Comparison of ENCODE assay signal across 23 mouse cellular contexts in genomic region chr8:123407612-123408011, GRCm38 (mm10). TPM values are rescaled to one million over a fixed set of nuclear protein-coding genes. Genes with fewer than 3 reads are reported as not detected.
"Had no signal": no experiment of that assay in that cellular context is flagged by ENCODE, and none has a peak within 500 bp of the region (broad histone marks: within the 10 kb centered on the region; RNA-seq: fewer than 3 reads in every experiment).

No protein-coding gene starts in this region.

- H3K9me3 ChIP-seq: limb, embryonic 12.5 days; limb, embryonic 15.5 days; midbrain, embryonic 12.5 days; neural tube, embryonic 13.5 days; stomach, embryonic 15.5 days had no signal

- H3K36me3 ChIP-seq: stomach, embryonic 15.5 days had no signal

- ATAC-seq: lung, postnatal 0 days; midbrain, embryonic 16.5 days had no signal

- H3K27me3 ChIP-seq: neural tube, embryonic 13.5 days had no signal

- DNase-seq: kidney, adult 2 months; kidney, postnatal 25 days; left cerebral cortex, postnatal 4 days; liver, postnatal 0 days; lung, embryonic 14.5 days; spleen, adult 18-20 months had no signal

- H3K4me3 ChIP-seq: limb, embryonic 12.5 days; limb, embryonic 15.5 days; midbrain, embryonic 12.5 days; myocyte; neural tube, embryonic 13.5 days; stomach, embryonic 15.5 days had no signal

- H3K4me2 ChIP-seq: limb, embryonic 12.5 days; limb, embryonic 15.5 days; lung, embryonic 14.5 days; midbrain, embryonic 12.5 days; stomach, embryonic 15.5 days had no signal

- H3K9ac ChIP-seq: limb, embryonic 12.5 days; limb, embryonic 15.5 days; liver, embryonic 14.5 days; liver, postnatal 0 days; lung, embryonic 14.5 days; midbrain, embryonic 12.5 days; neural tube, embryonic 13.5 days; stomach, embryonic 15.5 days had no signal

- H3K27ac ChIP-seq: kidney, postnatal 0 days; limb, embryonic 12.5 days; limb, embryonic 15.5 days; liver, embryonic 14.5 days; macrophage; midbrain, embryonic 12.5 days; neural tube, embryonic 13.5 days; stomach, embryonic 15.5 days had no signal

RNA-seq across cellular contexts. Expression of gene Mc1r, which starts 0.7 kb away (rescaled TPM):
- total RNA-seq: layer of hippocampus, postnatal 36 days; left cerebral cortex, adult 8-10 months; left cerebral cortex, postnatal 4 days; monocyte, adult 5-6 weeks; neutrophil, adult 5-6 weeks had no signal
- polyA plus RNA-seq: intestine, postnatal 0 days; kidney, adult 2 months; kidney, embryonic 14.5 days; kidney, postnatal 0 days; limb, embryonic 12.5 days; liver, postnatal 0 days; lung, embryonic 14.5 days; lung, postnatal 0 days; macrophage; stomach, embryonic 15.5 days had no signal

RNA-seq across cellular contexts. Expression of gene Tubb3, which starts 3.6 kb away (rescaled TPM):
- total RNA-seq: neutrophil, adult 5-6 weeks had no signal
- polyA plus RNA-seq: macrophage had no signal
